Mouse (Mus musculus): Measurements from ENCODE around the gene Ehd4.

Ehd4 gene

DNA sequence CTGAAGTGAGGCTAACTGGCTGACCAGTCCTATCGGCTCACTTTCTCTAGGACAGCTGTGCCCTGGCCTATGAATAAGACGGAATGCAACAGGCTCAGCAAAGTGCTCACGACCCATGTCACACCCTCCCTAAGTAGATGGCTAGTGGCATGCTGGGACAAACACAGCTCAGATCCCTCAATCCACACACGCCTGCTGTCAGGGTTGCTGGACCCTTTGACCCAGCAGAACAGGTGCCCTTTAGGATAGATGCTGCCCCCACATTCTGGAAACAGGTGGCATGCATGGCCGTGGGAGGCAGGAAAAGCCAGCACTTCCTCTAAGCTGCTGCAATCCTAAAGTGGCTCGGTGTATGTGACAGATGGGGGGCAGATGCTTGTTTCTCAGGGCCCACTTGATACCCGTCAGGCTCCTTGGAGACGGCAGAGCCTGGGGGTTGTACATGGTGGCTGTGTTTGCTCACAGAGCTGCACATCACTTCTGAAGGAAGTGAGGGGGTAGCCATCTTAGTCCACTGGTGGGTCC is 84.9 kb downstream of the Ehd4 start:
- DNase-seq (ENCODE audit: low spot score): no peak

- DNase-seq (ENCODE audit: low spot score): peak; percentile 39
Observed at GRCm38 (mm10) chr2:120068555-120069465, 85.6 kb downstream of the Ehd4 start.

DNA sequence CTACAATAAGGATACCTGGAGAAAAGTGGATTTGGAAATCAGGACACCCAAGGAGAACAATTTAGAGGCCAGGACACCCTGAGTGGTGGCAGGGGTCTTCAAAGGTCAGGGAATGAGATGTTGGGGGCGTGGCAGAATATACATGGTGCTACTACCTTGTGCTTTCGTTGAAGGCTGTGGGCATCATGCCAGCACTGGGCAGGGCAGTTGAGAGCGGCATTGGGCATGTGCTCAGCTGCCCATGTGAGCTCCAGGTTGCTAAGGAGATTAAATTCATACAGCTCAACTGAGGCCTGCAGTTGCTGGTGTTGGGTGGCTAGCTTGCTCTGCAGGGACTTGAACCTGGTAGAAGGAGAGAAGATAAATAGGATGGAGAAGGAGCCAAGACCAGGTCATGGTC is 88.2 kb downstream of the Ehd4 start:
- peak; percentile 48 for DNase-seq (ENCODE audit: low spot score)

DNA sequence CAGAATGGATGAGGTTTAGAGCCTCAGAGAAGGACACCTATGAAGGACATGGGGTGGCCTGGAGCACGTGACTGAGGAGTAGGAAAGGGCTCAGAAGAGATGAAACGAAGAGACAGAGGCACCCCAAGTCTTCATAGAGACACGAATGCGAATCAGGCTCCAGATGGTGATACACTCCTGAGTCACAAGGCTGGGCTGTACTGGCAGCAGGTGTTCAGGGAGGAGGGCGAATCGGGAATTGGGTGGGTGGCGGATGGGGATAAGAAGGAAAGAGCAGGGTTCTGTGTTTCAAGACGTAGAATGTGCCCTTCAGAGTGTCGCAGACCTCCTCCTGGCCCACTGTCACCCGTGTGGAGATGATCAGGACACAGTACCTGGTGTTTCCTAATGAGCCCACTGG is 89.2 kb downstream of the Ehd4 start:
- no peak for DNase-seq (ENCODE audit: low spot score)

- DNase-seq (ENCODE audit: low spot score): no peak
Observed at GRCm38 (mm10) chr2:120064639-120065038, 89.8 kb downstream of the Ehd4 start.

- no peak for DNase-seq (ENCODE audit: low spot score)
Observed at GRCm38 (mm10) chr2:120062248-120062647, 92.2 kb downstream of the Ehd4 start.

DNA sequence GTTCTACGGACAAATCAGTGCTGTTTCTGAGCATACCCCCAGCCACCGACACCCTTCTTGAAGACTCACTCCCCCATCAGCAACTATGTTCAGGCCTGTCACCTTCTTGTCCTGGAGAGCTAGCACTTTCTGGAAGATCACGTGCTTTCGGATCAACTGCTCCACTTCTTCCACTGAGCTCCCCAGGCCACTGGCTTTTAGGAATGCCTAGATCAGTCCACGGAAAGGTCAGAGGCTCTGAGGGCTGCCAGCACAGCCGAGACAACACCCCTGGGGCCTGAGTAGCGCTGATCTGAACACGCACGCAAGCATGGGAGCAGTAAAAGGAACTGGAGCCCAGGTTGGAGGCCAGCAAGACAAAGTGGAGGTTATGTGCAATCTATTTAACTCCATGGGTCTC is 93.8 kb downstream of the Ehd4 start:
- DNase-seq (ENCODE audit: low spot score): no peak

DNA sequence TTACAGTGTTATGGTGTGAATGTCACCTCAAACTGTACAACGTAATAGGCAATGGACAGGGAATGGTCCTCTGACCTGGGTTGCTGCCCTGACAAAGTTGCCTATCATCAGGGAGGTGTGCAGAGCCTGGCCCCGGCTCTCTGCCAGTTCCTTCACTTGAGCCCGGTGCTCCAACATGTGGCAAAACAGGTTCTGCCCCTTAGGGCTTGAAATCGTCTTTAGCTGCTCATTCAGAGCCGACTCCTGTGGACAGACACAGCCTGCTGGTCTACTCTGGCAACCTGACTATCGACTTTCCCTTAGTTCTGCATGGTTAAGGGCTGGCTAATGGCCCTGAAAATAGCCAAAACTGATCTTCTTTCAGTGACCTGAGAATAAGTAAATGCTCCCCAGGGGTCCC is 94.2 kb downstream of the Ehd4 start:
- peak; percentile 82 for DNase-seq (ENCODE audit: low spot score)

- DNase-seq (ENCODE audit: low spot score): peak; percentile 50
Observed at GRCm38 (mm10) chr2:120059466-120059865, 94.9 kb downstream of the Ehd4 start.

- no peak for DNase-seq (ENCODE audit: low spot score)
Observed at GRCm38 (mm10) chr2:120058818-120059217, 95.6 kb downstream of the Ehd4 start.

DNA sequence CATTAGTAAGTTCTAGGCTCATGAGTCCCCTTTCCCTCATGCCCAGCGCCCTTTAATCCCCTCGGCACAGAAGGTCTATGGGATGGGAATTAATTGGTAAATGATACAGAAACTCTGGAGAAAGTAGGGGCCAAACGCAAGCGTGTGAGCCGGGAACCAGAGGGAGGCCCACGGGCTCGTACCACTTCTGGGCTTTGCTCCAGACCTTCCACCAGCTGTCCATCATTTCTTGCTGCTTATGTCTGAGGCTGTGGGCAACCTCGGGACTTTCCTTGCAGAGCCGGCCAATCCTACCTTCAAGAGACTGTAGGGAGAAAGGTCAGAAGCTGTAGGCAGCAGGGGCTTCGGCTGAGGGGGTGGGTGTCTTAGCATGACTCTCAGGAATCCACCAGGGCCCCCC is 98.5 kb downstream of the Ehd4 start:
- no peak for DNase-seq (ENCODE audit: low spot score)

DNA sequence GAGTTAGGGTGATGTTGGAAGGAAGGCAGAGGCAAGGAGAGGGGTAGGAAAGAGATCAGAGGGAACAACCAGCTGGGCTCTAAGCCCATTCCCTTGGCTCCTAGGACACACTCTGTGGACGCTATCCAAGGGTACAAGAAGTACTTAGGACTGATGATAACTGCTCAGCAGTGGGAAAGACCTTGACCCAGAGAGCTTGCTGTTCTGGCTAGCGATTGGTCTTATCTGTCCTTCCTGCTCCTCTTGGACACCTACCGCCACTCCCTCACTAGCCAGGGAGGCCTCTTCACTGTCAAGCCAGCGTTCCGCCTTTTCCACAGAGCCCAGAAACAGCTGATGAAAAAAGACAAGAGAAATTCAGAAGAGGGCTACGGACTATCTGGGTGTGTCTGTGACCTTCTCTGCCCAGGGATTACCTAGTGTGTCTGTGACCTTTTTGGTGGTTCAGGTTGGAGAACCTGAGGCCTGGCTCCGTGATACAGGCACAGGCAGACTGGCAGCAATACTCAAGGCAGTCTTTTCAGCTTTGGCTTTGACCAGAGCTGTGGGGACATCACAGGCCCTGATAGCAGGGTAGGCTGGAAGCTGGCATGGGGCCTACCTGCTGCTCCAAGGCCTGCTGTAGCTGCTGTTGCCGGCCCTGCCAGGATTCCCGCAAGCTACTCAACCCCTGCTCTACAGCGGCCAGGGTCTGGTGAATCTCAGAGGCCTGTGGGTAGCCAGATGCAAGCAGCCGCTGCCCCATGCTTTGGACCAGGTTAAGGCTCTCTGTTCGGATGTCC is 99.4 kb downstream of the Ehd4 start:
- DNase-seq (ENCODE audit: low spot score): no peak

- DNase-seq (ENCODE audit: low spot score): no peak
Observed at GRCm38 (mm10) chr2:120051405-120051804, 103.0 kb downstream of the Ehd4 start.

GRCm38 (mm10) chr2:120049632-120050274 is 104.7 kb downstream of the Ehd4 start:
- DNase-seq (ENCODE audit: low spot score): peak; percentile 66

DNA sequence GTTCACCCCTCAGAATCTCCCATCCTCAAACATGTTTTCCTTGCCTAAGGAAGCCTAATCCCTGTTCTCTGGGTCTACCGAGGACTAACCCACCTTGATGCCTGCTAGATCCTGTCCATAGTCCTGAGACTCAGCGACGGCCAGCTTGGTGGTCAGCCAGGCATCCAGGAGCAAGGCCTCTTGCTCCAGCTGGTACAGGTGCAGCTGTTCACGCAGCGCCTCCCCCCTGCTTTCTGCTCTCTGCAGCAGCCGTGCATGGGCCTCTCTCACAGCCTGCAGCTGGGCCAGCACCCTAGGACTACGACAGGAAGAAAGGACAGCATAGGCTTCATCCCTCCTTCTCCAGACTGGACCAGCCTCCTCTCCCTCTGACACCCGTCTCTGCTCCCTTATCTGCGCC is 106.2 kb downstream of the Ehd4 start:
- no peak for DNase-seq (ENCODE audit: low spot score)

DNA sequence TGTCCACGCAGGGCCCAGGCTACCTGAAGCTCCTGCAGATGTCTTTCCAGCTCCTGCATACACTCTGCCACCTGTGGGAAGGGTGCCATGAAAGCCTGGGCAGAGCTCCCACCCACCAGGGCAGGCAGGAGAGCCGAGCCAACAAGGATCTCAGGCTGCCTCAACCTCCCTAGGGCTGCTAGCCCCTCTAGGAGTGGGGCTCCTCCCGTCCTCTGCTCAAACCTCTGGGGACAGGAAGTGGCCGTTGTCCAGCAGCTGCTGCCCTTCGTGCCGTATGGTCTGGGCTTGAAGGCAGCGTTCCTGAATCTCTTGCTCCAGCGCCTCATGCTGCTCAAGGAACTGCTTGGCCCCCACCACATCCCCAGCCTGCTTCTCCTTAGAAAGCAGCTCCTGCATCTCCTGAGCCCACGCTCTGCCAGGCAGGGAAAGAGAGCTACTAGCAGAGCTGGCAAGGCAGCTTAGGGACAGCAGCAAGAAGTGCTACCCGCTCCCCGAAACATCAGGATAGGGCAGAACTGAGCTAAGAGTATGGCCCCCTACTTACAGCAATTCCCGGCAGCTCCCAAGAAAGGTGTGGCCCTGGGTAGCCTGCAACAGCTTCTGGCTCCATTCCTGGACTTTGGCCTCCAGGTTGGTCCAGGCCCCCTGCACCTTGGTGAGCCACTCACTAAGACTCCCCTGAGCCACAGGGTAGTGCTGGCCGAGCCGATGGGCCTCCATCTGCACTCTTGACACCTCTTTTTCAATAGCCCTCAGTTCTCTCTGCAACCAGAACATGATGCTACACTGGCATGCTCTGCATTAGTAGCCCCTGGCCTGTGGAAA is 107.7 kb downstream of the Ehd4 start:
- DNase-seq (ENCODE audit: low spot score): no peak

- no peak for DNase-seq (ENCODE audit: low spot score)
Observed at GRCm38 (mm10) chr2:120044676-120045075, 109.7 kb downstream of the Ehd4 start.

DNA sequence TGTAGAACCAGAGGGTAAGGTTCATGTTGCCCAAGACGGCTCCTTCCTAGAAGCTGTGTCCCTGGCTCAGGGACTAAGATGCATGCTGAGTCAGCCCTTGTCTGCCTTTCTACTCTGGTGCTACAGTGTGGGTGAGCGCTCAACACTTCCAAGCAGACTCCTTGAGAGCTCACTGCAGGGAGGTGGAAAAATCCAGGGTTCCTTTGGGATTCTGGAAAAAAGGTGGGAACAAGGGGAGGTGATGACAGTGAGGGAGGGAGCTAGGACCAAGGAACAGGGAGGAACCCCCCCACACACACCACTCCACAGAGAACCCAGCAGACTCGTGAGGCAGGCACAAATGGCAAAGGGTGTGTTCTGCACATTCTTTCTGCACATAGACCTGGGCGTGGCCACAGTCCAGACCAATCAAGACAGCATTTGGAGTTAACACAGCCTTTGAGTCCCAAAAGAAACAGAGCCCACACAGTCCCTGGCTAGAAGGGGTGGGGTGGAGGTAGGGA is 110.3 kb downstream of the Ehd4 start:
- peak; percentile 47 for DNase-seq (ENCODE audit: low spot score)

- no peak for DNase-seq (ENCODE audit: low spot score)
Observed at GRCm38 (mm10) chr2:120040991-120041390, 113.4 kb downstream of the Ehd4 start.
